In the genomic region with DNA sequence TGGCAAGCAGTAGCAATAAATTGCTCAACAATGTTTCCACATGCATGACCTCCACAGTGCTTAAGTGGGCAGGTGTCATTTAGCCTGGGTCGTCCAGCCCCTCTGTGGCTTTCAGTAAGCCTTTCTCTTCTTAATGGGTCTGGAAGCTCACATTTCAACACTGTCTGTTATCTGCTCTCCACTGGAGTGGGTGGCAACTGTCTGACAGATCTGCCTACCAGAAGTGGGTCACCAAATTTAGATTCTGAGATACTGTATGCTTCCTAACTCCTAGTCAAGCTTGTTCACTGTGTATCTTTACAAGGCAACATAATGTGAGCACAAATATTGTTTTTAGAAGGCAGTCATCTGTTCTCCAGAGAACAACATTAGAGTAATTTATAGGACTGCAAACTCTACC, we compare ENCODE assay signal across 16 mouse cellular contexts. TPM values are rescaled to one million over a fixed set of nuclear protein-coding genes. Genes with fewer than 3 reads are reported as not detected.
DNase-seq lines count a peak whose midpoint lies in the region; ATAC-seq and TF ChIP-seq lines count a peak whose summit lies in the region.
"Had no signal": no experiment of that assay in that cellular context is flagged by ENCODE, and none has a peak within 500 bp of the region (broad histone marks: within the 10 kb centered on the region; RNA-seq: fewer than 3 reads in every experiment).

No protein-coding gene starts in this region.

- WGBS in kidney, postnatal 0 days = 7% methylated on average over 1 of the region's 1 CpGs
- 11% methylated on average over 1 of the region's 1 CpGs for WGBS in liver, embryonic 12.5 days (ENCODE audit: insufficient replicate concordance)

- DNase-seq in embryo, embryonic 10.5 days (ENCODE audit: low spot score) = peak; percentile 21
- DNase-seq in embryo, embryonic 9.5 days (ENCODE audit: extremely low spot score) = no peak
- DNase-seq in kidney, postnatal 0 days (ENCODE audit: low spot score) = peak; percentile 6
- DNase-seq in kidney, postnatal 4 days = no peak
- DNase-seq in G1E (ENCODE audit: low spot score) = no peak
- DNase-seq in urinary bladder, postnatal 4 days (ENCODE audit: low spot score in 2 of 2) = no peak
- DNase-seq: heart, postnatal 10 days; thymus, adult 18-20 months had no signal

- ATAC-seq in kidney, postnatal 0 days (replicated peaks; ENCODE audit: low FRiP score, low read depth) = no peak
- peak; percentile 5; the same call in 1 of the 2 replicates for ATAC-seq in G1E (ENCODE audit: extremely low read depth, insufficient number of reproducible peaks, low FRiP score, poor library complexity, severe bottlenecking)
- ATAC-seq in liver, embryonic 12.5 days = peak; percentile 90
- ATAC-seq in cerebellum, adult (ENCODE audit: insufficient number of reproducible peaks, low FRiP score, low TSS enrichment) = no peak
- ATAC-seq: intestine, embryonic 15.5 days had no signal

- no peak overlapping the region for H3K4me2 ChIP-seq in kidney, postnatal 0 days (ENCODE audit: low read length)
- H3K4me2 ChIP-seq in liver, embryonic 12.5 days = peak overlapping the region; percentile 47
- H3K4me2 ChIP-seq: embryonic facial prominence, embryonic 12.5 days; intestine, embryonic 15.5 days; limb, embryonic 15.5 days; midbrain, embryonic 11.5 days had no signal

- no peaks in the 10 kb centered on the region for H3K9me3 ChIP-seq in kidney, postnatal 0 days (replicated peaks; ENCODE audit: low read length)
- H3K9me3 ChIP-seq in G1E (replicated peaks) = no peaks in the 10 kb centered on the region
- no peaks in the 10 kb centered on the region for H3K9me3 ChIP-seq in liver, embryonic 12.5 days (replicated peaks)
- H3K9me3 ChIP-seq: embryonic facial prominence, embryonic 12.5 days; intestine, embryonic 15.5 days; limb, embryonic 15.5 days had no signal

- no peaks in the 10 kb centered on the region for H3K27me3 ChIP-seq in kidney, postnatal 0 days (ENCODE audit: insufficient read depth, low read length)
- H3K27me3 ChIP-seq in G1E (ENCODE audit: insufficient read depth, low read length) = no peaks in the 10 kb centered on the region
- no peaks in the 10 kb centered on the region for H3K27me3 ChIP-seq in liver, embryonic 12.5 days (replicated peaks)
- H3K27me3 ChIP-seq: embryonic facial prominence, embryonic 12.5 days; intestine, embryonic 15.5 days; limb, embryonic 15.5 days had no signal

- no peak overlapping the region for H3K4me3 ChIP-seq in kidney, postnatal 0 days (replicated peaks; ENCODE audit: low read depth, low read length)
- no peak overlapping the region for H3K4me3 ChIP-seq in G1E (ENCODE audit: low read depth, low read length)
- H3K4me3 ChIP-seq in liver, embryonic 12.5 days = no peak overlapping the region
- H3K4me3 ChIP-seq: embryonic facial prominence, embryonic 12.5 days; intestine, embryonic 15.5 days; layer of hippocampus, adult 2 months; limb, embryonic 15.5 days had no signal

- H3K27ac ChIP-seq in kidney, postnatal 0 days = no peak overlapping the region
- peak overlapping the region; percentile 61 for H3K27ac ChIP-seq in liver, embryonic 12.5 days
- H3K27ac ChIP-seq: embryonic facial prominence, embryonic 12.5 days; intestine, embryonic 15.5 days; layer of hippocampus, adult 2 months; limb, embryonic 15.5 days had no signal

- no peak for TF ChIP-seq CTCF in kidney, postnatal 0 days (IDR thresholded peaks at IDR 0.05; ENCODE audit: low read depth)
- TF ChIP-seq CTCF in G1E (IDR thresholded peaks at IDR 0.05; ENCODE audit: low read depth, low read length) = no peak

- H3K4me1 ChIP-seq in kidney, postnatal 0 days (replicated peaks; ENCODE audit: insufficient read depth, low read length) = no peaks in the 10 kb centered on the region
- peaks cover 31% of the 10 kb centered on the region for H3K4me1 ChIP-seq in G1E (ENCODE audit: insufficient read depth, low read depth, low read length)
- peaks cover 37% of the 10 kb centered on the region for H3K4me1 ChIP-seq in liver, embryonic 12.5 days
- H3K4me1 ChIP-seq: intestine, embryonic 15.5 days; limb, embryonic 15.5 days had no signal

- H3K36me3 ChIP-seq in kidney, postnatal 0 days (ENCODE audit: insufficient read depth, low read length) = no peaks in the 10 kb centered on the region
- H3K36me3 ChIP-seq in G1E (replicated peaks) = no peaks in the 10 kb centered on the region
- no peaks in the 10 kb centered on the region for H3K36me3 ChIP-seq in liver, embryonic 12.5 days
- H3K36me3 ChIP-seq: embryonic facial prominence, embryonic 12.5 days; intestine, embryonic 15.5 days had no signal

- no peak overlapping the region for H3K9ac ChIP-seq in kidney, postnatal 0 days (ENCODE audit: low read depth, low read length)
- peak overlapping the region; percentile 4; the same call in 1 of the 2 replicates for H3K9ac ChIP-seq in liver, embryonic 12.5 days
- H3K9ac ChIP-seq: embryonic facial prominence, embryonic 12.5 days; intestine, embryonic 15.5 days; limb, embryonic 15.5 days had no signal

RNA-seq across cellular contexts. Expression of gene Svip, which starts 23.5 kb away (rescaled TPM):
- 13.4 and 13.8 TPM in 2 replicates for polyA plus RNA-seq in kidney, postnatal 0 days (2015; fragmentation: Nextera tagmentation; extraction: Ambion mirVana)
- total RNA-seq in G1E (2014; fragmentation: Nextera tagmentation) = 18.0 and 19.3 TPM in 2 replicates
- 6.4 and 6.7 TPM in 2 replicates for total RNA-seq in G1E (2017)
- polyA plus RNA-seq in G1E (2012) = 23.8 and 26.9 TPM in 2 replicates
- polyA plus RNA-seq in liver, embryonic 12.5 days (2016; fragmentation: Nextera tagmentation; extraction: Ambion mirVana) = 26.1 and 26.2 TPM in 2 replicates

RNA-seq across cellular contexts. Expression of gene 1700015G11Rik, which starts 33.2 kb away (rescaled TPM):
- not detected in 2 replicates for polyA plus RNA-seq in kidney, postnatal 0 days (2015; fragmentation: Nextera tagmentation; extraction: Ambion mirVana)
- 6.4 TPM in 1 of 2 replicates, not detected in the other for total RNA-seq in G1E (2014; fragmentation: Nextera tagmentation)
- total RNA-seq in G1E (2017) = not detected in 2 replicates
- polyA plus RNA-seq in G1E (2012) = not detected in 2 replicates
- polyA plus RNA-seq in liver, embryonic 12.5 days (2016; fragmentation: Nextera tagmentation; extraction: Ambion mirVana) = not detected in 2 replicates
- total RNA-seq: ES-E14; heart, postnatal 10 days; layer of hippocampus, adult 2 months had no signal
- polyA plus RNA-seq: embryonic facial prominence, embryonic 12.5 days; intestine, embryonic 15.5 days; limb, embryonic 15.5 days; midbrain, embryonic 11.5 days had no signal

Comparison
In these comparisons a context has a peak if more than half of its experiments do, and no peak if none do; other contexts are left out.
1. DNase-seq: peak in embryo, embryonic 10.5 days (single experiment) and kidney, postnatal 0 days (single experiment); none in embryo, embryonic 9.5 days (single experiment), kidney, postnatal 4 days (0 of 2), G1E (single experiment) and urinary bladder, postnatal 4 days (0 of 2).
2. ATAC-seq: peak in G1E (single experiment) and liver, embryonic 12.5 days (single experiment); none in kidney, postnatal 0 days (single experiment) and cerebellum, adult (single experiment).